Mouse (Mus musculus): ENCODE measurements around the gene Rfng.

- TF ChIP-seq CTCF (conservative IDR thresholded peaks at IDR 0.05; ENCODE audit: low read length) (no peak), NANOG (IDR thresholded peaks at IDR 0.05; ENCODE audit: borderline replicate concordance, low read length) (no peak), POU5F1 (IDR thresholded peaks at IDR 0.05; ENCODE audit: borderline replicate concordance, low read length) (no peak)
Observed at GRCm38 (mm10) chr11:120831659-120832440, 47.8 kb upstream of the Rfng start.
